Mouse (Mus musculus) embryonic facial prominence, embryonic 12.5 days (tissue): ENCODE data around the gene Nacc2. TPM values are rescaled to one million over a fixed set of nuclear protein-coding genes. Genes with fewer than 3 reads are reported as not detected.

Source experiments
- ATAC-seq: fragments of 200-750 bp; cut with Nextera tagmentation; 2 replicates; pipeline ENCODE4 v1.8.0; 2017; ENCODE audit not compliant: insufficient number of reproducible peaks, insufficient read depth, low FRiP score, low TSS enrichment
- H3K27ac ChIP-seq: fragments of 300-500 bp; sonication (generic); 2 replicates; pipeline ENCODE4 v1.5.1; 2016; ENCODE audit warnings: mild to moderate bottlenecking
- H3K27me3 ChIP-seq: fragments of 300-500 bp; sonication (generic); 2 replicates; pipeline ENCODE4 v1.6.1; 2016; ENCODE audit warnings: mild to moderate bottlenecking, moderate library complexity
- H3K36me3 ChIP-seq: fragments of 300-500 bp; sonication (generic); 2 replicates; pipeline ENCODE4 v1.6.1; 2016; ENCODE audit warnings: mild to moderate bottlenecking
- H3K4me1 ChIP-seq: fragments of 300-500 bp; sonication (generic); 2 replicates; pipeline ENCODE4 v1.6.1; 2016
- H3K4me2 ChIP-seq: fragments of 300-500 bp; sonication (generic); replicated peaks from 2 replicates; pipeline ENCODE4 v1.6.1; 2016; ENCODE audit warnings: mild to moderate bottlenecking, moderate library complexity
- H3K4me3 ChIP-seq: fragments of 300-500 bp; sonication (generic); 2 replicates; pipeline ENCODE4 v1.5.1; 2016; ENCODE audit warnings: mild to moderate bottlenecking
- H3K9ac ChIP-seq: fragments of 300-500 bp; sonication (generic); 2 replicates; pipeline ENCODE4 v1.6.1; 2016; ENCODE audit warnings: mild to moderate bottlenecking, moderate library complexity
- H3K9me3 ChIP-seq: fragments of 300-500 bp; sonication (generic); 2 replicates; pipeline ENCODE4 v1.6.1; 2016; ENCODE audit warnings: mild to moderate bottlenecking, moderate library complexity
- WGBS: fragments of 180-500 bp; shearing (Covaris S2); methylation state at CpG from one replicate; pipeline ENCODE4 v1.1.7; 2016; 5-methylcytosine and 5-hydroxymethylcytosine counted together
- polyA plus RNA-seq: library from polyadenylated mRNA; unstranded; fragments of >200 nt; fragmentation: Nextera tagmentation; extraction: Ambion mirVana; gene quantifications from 2 replicates; pipeline ENCODE4 v1.2.1, GENCODE M21; 2016

Gene Nacc2
- polyA plus RNA-seq, 1 experiment from 2014 or later = 6.8 TPM

DNA sequence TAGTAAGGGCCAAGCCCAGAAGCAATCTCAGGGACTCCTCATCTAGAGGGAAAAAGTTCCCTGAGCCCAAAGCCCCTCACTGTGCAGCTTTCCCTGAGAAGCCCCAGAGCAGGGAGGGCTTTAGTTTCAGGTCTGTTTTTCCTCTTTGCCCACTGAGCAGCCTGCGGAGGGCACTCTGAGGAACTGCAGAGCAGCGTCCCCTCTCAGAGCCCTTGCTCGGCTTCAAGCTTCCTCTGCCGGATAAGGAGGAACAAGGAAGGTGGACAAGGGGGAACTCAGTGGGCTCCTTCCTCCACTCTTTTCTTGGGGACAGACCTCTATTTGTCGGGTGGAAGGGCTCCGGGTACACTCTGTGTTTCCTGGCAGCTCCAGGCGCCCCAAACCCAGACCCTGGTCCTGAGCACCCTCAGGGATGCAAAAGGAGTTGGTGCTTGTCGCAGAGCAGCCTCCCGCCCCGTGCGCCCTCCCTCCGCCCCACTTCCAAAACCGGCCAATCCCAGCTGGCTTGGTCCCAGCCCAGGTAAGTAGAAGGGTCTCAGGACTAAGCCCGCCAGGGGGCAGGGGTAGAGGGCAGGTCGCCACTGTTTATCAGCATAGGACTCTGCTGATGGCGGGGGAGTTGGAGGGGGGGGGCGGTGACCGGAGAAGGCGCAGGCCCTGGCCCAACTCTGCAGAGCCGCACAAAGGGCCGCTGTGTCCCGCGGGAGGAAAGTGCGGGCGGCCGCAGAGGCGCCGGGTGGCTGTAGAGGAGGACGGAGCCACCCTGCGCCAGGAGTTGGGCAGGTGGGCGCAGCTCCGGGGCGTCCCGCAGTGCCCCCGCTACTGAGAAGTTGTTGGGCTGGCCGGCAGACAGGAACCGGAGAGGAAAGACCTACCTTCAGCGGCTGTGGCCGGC, 31.9 kb downstream of the Nacc2 start:
- peak; percentile 66 for ATAC-seq
- under 1% methylated on average over 35 of the region's 39 CpGs for WGBS
- Histone ChIP-seq H3K9me3 (no peaks in the 10 kb centered on the region), H3K27me3 (peaks cover 28% of the 10 kb centered on the region), H3K9ac (peak overlapping the region; percentile 80), H3K4me1 (peaks cover 10% of the 10 kb centered on the region), H3K36me3 (peaks cover 7% of the 10 kb centered on the region; the same call in 1 of the 2 replicates), H3K4me3 (peak overlapping the region; percentile 68), H3K4me2 (peak overlapping the region; percentile 97), H3K27ac (peak overlapping the region; percentile 51)

- WGBS = 88% methylated on average over 2 of the region's 2 CpGs
- H3K4me2 ChIP-seq = no peak overlapping the region
- ATAC-seq = no peak
- peaks cover 10% of the 10 kb centered on the region for H3K4me1 ChIP-seq
- no peaks in the 10 kb centered on the region for H3K9me3 ChIP-seq
- no peak overlapping the region for H3K27ac ChIP-seq
- H3K36me3 ChIP-seq = peaks cover 7% of the 10 kb centered on the region; the same call in 1 of the 2 replicates
- H3K9ac ChIP-seq = no peak overlapping the region
- H3K27me3 ChIP-seq = peaks cover 28% of the 10 kb centered on the region
- no peak overlapping the region for H3K4me3 ChIP-seq
These were observed 34.0 kb downstream of the Nacc2 start for GRCm38 (mm10) chr2:26089005-26089404.

DNA sequence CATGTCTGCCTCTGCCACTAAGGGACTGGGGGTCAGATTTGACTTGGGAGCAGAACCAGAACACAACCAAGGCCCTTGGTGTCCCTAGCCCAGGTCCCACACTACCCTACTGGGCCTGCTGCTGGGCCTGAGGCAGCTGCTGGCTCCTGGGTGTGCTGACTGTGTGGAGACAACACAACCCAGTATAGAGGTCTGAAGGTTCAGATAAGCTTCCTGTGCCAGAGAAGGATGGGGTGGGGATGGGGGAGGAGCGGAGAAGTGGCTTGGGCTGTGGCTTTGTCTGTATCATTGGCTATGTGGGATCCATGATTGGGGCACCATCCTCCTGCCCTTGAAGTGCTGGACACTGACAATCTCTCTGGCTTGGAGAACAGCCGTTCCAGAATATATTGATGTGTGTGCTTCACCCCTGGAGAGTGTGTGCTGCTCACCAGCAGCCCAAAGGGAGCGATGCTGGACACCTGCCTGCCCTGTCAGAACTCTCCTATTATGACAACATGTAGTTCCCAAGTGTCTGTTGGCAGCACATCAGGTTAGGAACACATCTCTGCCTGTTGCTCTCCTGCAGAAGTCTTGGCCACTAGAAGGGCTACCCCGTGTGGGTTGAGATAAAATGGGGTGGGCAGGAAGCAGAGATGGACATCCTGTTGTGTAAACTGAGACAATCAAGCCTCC, 36.0 kb downstream of the Nacc2 start:
- Histone ChIP-seq H3K36me3 (peaks cover 7% of the 10 kb centered on the region; the same call in 1 of the 2 replicates), H3K4me1 (peaks cover 5% of the 10 kb centered on the region), H3K9me3 (no peaks in the 10 kb centered on the region), H3K9ac (no peak overlapping the region), H3K27ac (no peak overlapping the region), H3K27me3 (0 out of 2 replicates have a peak, but pooled peaks cover 12% of the 10 kb centered on the region), H3K4me3 (no peak overlapping the region), H3K4me2 (no peak overlapping the region)
- WGBS = 80% methylated on average over 4 of the region's 4 CpGs
- ATAC-seq = no peak

DNA sequence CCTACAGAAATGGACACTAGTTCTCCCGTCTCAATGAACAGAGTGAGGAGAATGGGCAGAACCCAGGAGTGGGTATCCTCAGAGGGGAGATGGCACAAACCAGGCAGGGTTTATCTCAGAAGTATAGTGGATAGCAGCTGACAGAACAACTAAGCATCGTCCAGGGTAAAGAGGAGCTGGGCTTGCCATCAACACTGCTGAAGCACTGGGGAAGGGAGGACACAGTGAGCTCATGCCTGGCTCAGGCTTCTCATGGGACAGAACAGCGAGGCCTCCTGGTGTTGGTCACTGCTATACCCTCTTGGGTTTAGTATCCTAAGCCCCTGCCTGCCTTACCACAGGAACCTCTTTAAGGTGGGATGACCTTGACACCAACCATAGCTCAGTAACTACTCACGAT, 36.5 kb downstream of the Nacc2 start:
- Histone ChIP-seq H3K4me1 (peaks cover 4% of the 10 kb centered on the region; the same call in 1 of the 2 replicates), H3K9me3 (no peaks in the 10 kb centered on the region), H3K9ac (no peak overlapping the region), H3K27me3 (0 out of 2 replicates have a peak, but pooled peaks cover 12% of the 10 kb centered on the region), H3K4me2 (no peak overlapping the region), H3K4me3 (no peak overlapping the region), H3K36me3 (peaks cover 7% of the 10 kb centered on the region; the same call in 1 of the 2 replicates), H3K27ac (no peak overlapping the region)
- ATAC-seq = no peak
- WGBS = 81% methylated on average over 4 of the region's 4 CpGs

- ATAC-seq = no peak
- 75% methylated on average over 4 of the region's 4 CpGs for WGBS
- no peak overlapping the region for H3K27ac ChIP-seq
These were observed 40.1 kb downstream of the Nacc2 start for GRCm38 (mm10) chr2:26082883-26083282.

GRCm38 (mm10) chr2:26080830-26081229, 42.2 kb downstream of the Nacc2 start:
- Histone ChIP-seq H3K27ac (peak overlapping the region; percentile 30; the same call in 1 of the 2 replicates), H3K4me1 (peaks cover 6% of the 10 kb centered on the region; the same call in 1 of the 2 replicates), H3K4me2 (no peak overlapping the region), H3K9me3 (no peaks in the 10 kb centered on the region), H3K4me3 (no peak overlapping the region), H3K9ac (no peak overlapping the region; the same call in 1 of the 2 replicates), H3K36me3 (no peaks in the 10 kb centered on the region), H3K27me3 (no peaks in the 10 kb centered on the region)
- 71% methylated on average over 3 of the region's 3 CpGs for WGBS
- ATAC-seq = no peak

More at GRCm38 (mm10) chr2:26082883-26083282, 40.1 kb downstream of the Nacc2 start:
- no peak overlapping the region for H3K4me3 ChIP-seq
- H3K9me3 ChIP-seq = no peaks in the 10 kb centered on the region
- no peak overlapping the region for H3K9ac ChIP-seq
- H3K4me1 ChIP-seq = peaks cover 6% of the 10 kb centered on the region; the same call in 1 of the 2 replicates
- H3K27me3 ChIP-seq = no peaks in the 10 kb centered on the region
- no peaks in the 10 kb centered on the region for H3K36me3 ChIP-seq
- no peak overlapping the region for H3K4me2 ChIP-seq

- no peak overlapping the region for H3K27ac ChIP-seq
- no peaks in the 10 kb centered on the region for H3K9me3 ChIP-seq
- no peak overlapping the region for H3K4me2 ChIP-seq
- no peak overlapping the region for H3K9ac ChIP-seq
- H3K4me3 ChIP-seq = no peak overlapping the region
- ATAC-seq = no peak
- no peaks in the 10 kb centered on the region for H3K36me3 ChIP-seq
- no peaks in the 10 kb centered on the region for H3K27me3 ChIP-seq
- H3K4me1 ChIP-seq = peaks cover 6% of the 10 kb centered on the region; the same call in 1 of the 2 replicates
- WGBS = 80% methylated on average over 4 of the region's 4 CpGs
These were observed 43.6 kb downstream of the Nacc2 start for GRCm38 (mm10) chr2:26079409-26079808.

DNA sequence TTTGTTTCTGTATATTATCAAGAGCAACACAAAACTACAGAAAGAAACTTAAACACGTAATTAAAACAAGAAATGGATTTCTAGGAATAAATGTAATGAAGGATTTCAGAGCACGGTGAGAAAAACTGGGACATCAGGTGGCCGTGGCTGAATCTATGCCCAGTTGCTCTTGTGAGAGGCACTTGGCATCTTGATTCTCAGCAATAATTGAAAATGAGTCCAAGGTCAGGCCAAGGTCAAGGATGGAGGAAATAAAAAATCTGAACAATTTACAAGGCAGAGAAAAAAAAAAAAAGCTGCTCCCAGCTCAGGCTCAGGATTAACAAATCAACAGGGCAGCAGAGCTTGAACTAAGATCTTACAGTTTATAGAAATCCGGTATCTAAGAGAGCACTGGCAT, 46.0 kb downstream of the Nacc2 start:
- Histone ChIP-seq H3K4me3 (no peak overlapping the region), H3K9me3 (no peaks in the 10 kb centered on the region), H3K36me3 (no peaks in the 10 kb centered on the region), H3K27me3 (no peaks in the 10 kb centered on the region), H3K4me1 (peaks cover 6% of the 10 kb centered on the region; the same call in 1 of the 2 replicates), H3K9ac (no peak overlapping the region), H3K4me2 (no peak overlapping the region), H3K27ac (no peak overlapping the region)
- WGBS = 73% methylated on average over 4 of the region's 4 CpGs
- ATAC-seq = no peak

GRCm38 (mm10) chr2:26076121-26076520, 46.9 kb downstream of the Nacc2 start:
- no peaks in the 10 kb centered on the region for H3K36me3 ChIP-seq
- no peak for ATAC-seq
- no peaks in the 10 kb centered on the region for H3K27me3 ChIP-seq
- peaks cover 6% of the 10 kb centered on the region; the same call in 1 of the 2 replicates for H3K4me1 ChIP-seq
- H3K27ac ChIP-seq = no peak overlapping the region
- no peak overlapping the region for H3K4me3 ChIP-seq
- WGBS = 83% methylated on average over 2 of the region's 2 CpGs
- H3K9me3 ChIP-seq = no peaks in the 10 kb centered on the region
- no peak overlapping the region for H3K4me2 ChIP-seq
- H3K9ac ChIP-seq = no peak overlapping the region

- WGBS = 87% methylated on average over 5 of the region's 5 CpGs
- no peak for ATAC-seq
These were observed 48.5 kb downstream of the Nacc2 start for GRCm38 (mm10) chr2:26074551-26074950.

GRCm38 (mm10) chr2:26068592-26068991, 54.4 kb downstream of the Nacc2 start:
- Histone ChIP-seq H3K36me3 (no peaks in the 10 kb centered on the region), H3K27me3 (no peaks in the 10 kb centered on the region), H3K4me2 (no peak overlapping the region), H3K9me3 (no peaks in the 10 kb centered on the region), H3K9ac (no peak overlapping the region), H3K4me1 (no peaks in the 10 kb centered on the region), H3K27ac (no peak overlapping the region), H3K4me3 (no peak overlapping the region)
- ATAC-seq = no peak
- 75% methylated on average over 1 of the region's 1 CpGs for WGBS

More at GRCm38 (mm10) chr2:26074551-26074950, 48.5 kb downstream of the Nacc2 start:
- Histone ChIP-seq H3K9ac (no peak overlapping the region), H3K27me3 (no peaks in the 10 kb centered on the region), H3K36me3 (no peaks in the 10 kb centered on the region), H3K4me2 (no peak overlapping the region), H3K4me1 (no peaks in the 10 kb centered on the region), H3K9me3 (no peaks in the 10 kb centered on the region), H3K27ac (no peak overlapping the region), H3K4me3 (no peak overlapping the region)
